Mouse (Mus musculus): Measurements from ENCODE around the gene Zfp423. TPM values are rescaled to one million over a fixed set of nuclear protein-coding genes. Genes with fewer than 3 reads are reported as not detected.

Gene Zfp423
- polyA plus RNA-seq, 1 experiment from 2014 or later: 2.1 TPM

DNA sequence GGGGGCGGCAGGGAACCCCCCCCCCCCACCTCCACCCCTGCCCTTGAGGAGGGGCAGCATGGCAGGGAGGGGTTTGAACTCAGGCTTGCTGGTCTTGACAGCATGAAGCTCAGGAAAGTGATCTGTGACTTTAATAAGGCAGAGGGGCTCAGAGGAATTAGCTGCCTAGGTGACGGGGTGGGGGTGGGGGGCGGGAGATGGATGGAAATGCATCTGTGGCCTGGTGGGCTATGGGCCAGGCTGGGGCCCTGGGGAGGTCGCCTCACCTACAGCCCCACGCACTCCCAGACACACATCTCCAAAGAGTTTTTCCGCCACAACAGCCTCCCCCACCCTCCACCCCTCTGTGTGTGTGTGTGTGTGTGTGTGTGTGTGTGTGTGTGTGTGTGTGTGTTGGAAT lies 122.1 kb downstream of the Zfp423 start:
- no peak for TF ChIP-seq EP300 (IDR thresholded peaks at IDR 0.05)
- no peaks in the 10 kb centered on the region for H3K36me3 ChIP-seq (ENCODE audit: insufficient read depth, low read length)
- 67% methylated on average over 4 of the region's 6 CpGs for WGBS

DNA sequence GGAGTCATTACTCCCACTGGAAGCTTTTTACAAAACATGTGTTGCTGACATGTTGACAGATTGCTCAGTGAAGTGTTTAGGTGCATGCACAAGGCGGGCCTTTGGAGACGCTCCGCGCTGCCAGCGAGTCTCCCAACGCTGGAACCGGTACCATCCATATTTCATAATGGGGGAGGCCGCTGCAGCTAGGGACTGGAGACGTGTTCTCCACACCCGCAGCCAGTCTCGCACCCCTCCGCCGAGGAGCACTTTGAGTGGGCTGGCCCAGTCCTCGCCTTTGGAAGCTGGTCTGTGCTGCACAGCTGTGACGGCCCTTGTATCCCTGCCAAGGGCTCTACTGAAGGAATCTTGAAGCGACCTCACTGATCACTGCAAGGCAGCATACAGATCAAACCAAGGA lies 122.5 kb downstream of the Zfp423 start:
- DNase-seq (ENCODE audit: low spot score): peak; percentile 85
- TF ChIP-seq CTCF (IDR thresholded peaks at IDR 0.05) (no peak), EP300 (IDR thresholded peaks at IDR 0.05) (no peak)
- Histone ChIP-seq H3K9ac (replicated peaks; ENCODE audit: low read depth) (no peak overlapping the region), H3K9me3 (ENCODE audit: low read length) (no peaks in the 10 kb centered on the region), H3K4me2 (replicated peaks; ENCODE audit: low read depth, low read length) (no peak overlapping the region), H3K27me3 (replicated peaks; ENCODE audit: insufficient read depth, low read length) (no peaks in the 10 kb centered on the region), H3K27ac (ENCODE audit: low read length) (no peak overlapping the region), H3K4me3 (ENCODE audit: low read depth, low read length) (no peak overlapping the region), H3K4me1 (ENCODE audit: insufficient read depth, low read depth, low read length) (0 out of 2 replicates have a peak, but pooled peaks cover 4% of the 10 kb centered on the region), H3K36me3 (ENCODE audit: insufficient read depth, low read length) (no peaks in the 10 kb centered on the region)
- WGBS: 47% methylated on average over 16 of the region's 16 CpGs
- ATAC-seq: peak; percentile 86

More for the DNA sequence above, 122.1 kb downstream of the Zfp423 start:
- H3K27ac ChIP-seq (ENCODE audit: low read length): no peak overlapping the region
- no peak overlapping the region for H3K4me2 ChIP-seq (replicated peaks; ENCODE audit: low read depth, low read length)
- H3K4me1 ChIP-seq (ENCODE audit: insufficient read depth, low read depth, low read length): 0 out of 2 replicates have a peak, but pooled peaks cover 4% of the 10 kb centered on the region
- H3K27me3 ChIP-seq (replicated peaks; ENCODE audit: insufficient read depth, low read length): no peaks in the 10 kb centered on the region
- no peak for DNase-seq (ENCODE audit: low spot score)
- no peak overlapping the region for H3K4me3 ChIP-seq (ENCODE audit: low read depth, low read length)
- ATAC-seq: no peak
- H3K9me3 ChIP-seq (ENCODE audit: low read length): no peaks in the 10 kb centered on the region
- no peak overlapping the region for H3K9ac ChIP-seq (replicated peaks; ENCODE audit: low read depth)

DNA sequence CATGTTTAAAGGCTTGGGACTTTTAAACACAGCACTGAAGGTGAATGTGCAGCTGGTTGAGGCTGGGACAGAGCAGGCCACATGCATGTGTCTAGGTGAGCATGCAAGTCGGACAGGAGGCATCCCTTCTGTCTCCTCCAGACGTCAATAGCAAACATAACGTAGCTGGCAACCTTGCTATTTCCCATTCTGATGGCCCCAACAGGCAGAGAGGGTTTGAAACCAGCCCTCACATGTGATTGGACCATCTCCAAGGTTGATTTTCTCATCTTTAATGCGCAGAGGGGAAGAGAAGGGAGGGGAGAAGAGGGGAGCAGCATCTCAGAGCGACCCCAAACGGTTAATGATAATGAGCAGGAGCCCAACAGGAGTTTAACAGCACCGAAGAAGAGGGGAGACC lies 123.5 kb downstream of the Zfp423 start:
- H3K9me3 ChIP-seq (ENCODE audit: low read length): no peaks in the 10 kb centered on the region
- no peaks in the 10 kb centered on the region for H3K36me3 ChIP-seq (ENCODE audit: insufficient read depth, low read length)
- TF ChIP-seq CTCF (IDR thresholded peaks at IDR 0.05) (no peak), EP300 (IDR thresholded peaks at IDR 0.05) (no peak)
- H3K4me2 ChIP-seq (replicated peaks; ENCODE audit: low read depth, low read length): no peak overlapping the region
- no peak overlapping the region for H3K4me3 ChIP-seq (ENCODE audit: low read depth, low read length)
- no peaks in the 10 kb centered on the region for H3K27me3 ChIP-seq (replicated peaks; ENCODE audit: insufficient read depth, low read length)
- ATAC-seq (no peak), DNase-seq (ENCODE audit: low spot score) (no peak)
- WGBS: 31% methylated on average over 7 of the region's 7 CpGs
- 0 out of 2 replicates have a peak, but pooled peaks cover 9% of the 10 kb centered on the region for H3K4me1 ChIP-seq (ENCODE audit: insufficient read depth, low read depth, low read length)
- H3K9ac ChIP-seq (replicated peaks; ENCODE audit: low read depth): no peak overlapping the region
- no peak overlapping the region for H3K27ac ChIP-seq (ENCODE audit: low read length)

DNA sequence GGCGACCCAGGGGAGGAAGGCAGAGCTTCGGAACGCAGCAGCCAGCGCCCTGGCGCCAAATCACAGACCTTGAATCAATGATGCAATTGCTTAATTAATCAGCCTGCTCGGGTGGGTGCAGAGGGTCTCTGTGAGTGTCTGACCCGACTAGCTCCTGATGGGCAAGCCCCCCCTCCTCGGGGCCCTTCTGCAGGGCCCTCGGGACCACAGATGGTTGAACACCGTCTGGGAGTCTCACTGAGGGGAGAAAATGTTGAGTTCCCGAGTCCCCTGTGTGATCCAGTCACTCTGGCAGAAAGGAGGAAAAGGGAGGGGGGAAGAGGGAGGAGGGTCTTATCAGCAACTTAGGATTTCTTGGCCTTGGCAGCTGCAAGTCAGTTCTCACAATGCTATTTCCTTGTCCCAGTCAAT lies 124.0 kb downstream of the Zfp423 start:
- H3K9ac ChIP-seq (replicated peaks; ENCODE audit: low read depth): no peak overlapping the region
- H3K36me3 ChIP-seq (ENCODE audit: insufficient read depth, low read length): no peaks in the 10 kb centered on the region
- H3K4me2 ChIP-seq (replicated peaks; ENCODE audit: low read depth, low read length): no peak overlapping the region
- H3K9me3 ChIP-seq (ENCODE audit: low read length): no peaks in the 10 kb centered on the region
- H3K27me3 ChIP-seq (replicated peaks; ENCODE audit: insufficient read depth, low read length): no peaks in the 10 kb centered on the region
- ATAC-seq (peak; percentile 17; the same call in 1 of the 2 replicates), DNase-seq (ENCODE audit: low spot score) (peak; percentile 65)
- no peak overlapping the region for H3K27ac ChIP-seq (ENCODE audit: low read length)
- TF ChIP-seq EP300 (IDR thresholded peaks at IDR 0.05): no peak
- no peak for TF ChIP-seq CTCF (IDR thresholded peaks at IDR 0.05)
- H3K4me3 ChIP-seq (ENCODE audit: low read depth, low read length): no peak overlapping the region
- WGBS: 11% methylated on average over 11 of the region's 11 CpGs
- 0 out of 2 replicates have a peak, but pooled peaks cover 9% of the 10 kb centered on the region for H3K4me1 ChIP-seq (ENCODE audit: insufficient read depth, low read depth, low read length)

DNA sequence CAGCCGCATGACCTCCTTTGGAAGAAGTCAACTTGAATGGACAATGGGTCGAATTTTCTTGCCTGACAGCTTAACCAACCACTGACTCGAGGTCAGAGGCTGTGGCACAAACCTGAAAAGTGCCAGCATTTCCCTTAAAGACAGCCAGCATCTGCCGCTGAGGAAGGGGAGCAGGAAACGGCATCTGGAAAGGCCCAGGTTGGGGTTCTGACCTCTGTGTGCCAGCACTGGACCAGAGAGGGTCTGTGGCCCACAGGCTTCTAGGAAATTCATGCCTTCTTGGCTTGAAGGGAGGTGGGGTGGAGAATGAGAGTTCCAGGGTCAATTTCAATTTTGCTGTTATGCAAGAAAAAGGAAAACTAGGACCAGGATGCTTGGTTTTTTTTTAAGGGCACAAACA lies 124.7 kb downstream of the Zfp423 start:
- H3K36me3 ChIP-seq (ENCODE audit: insufficient read depth, low read length): no peaks in the 10 kb centered on the region
- DNase-seq (ENCODE audit: low spot score) (no peak), ATAC-seq (no peak)
- H3K4me3 ChIP-seq (ENCODE audit: low read depth, low read length): no peak overlapping the region
- TF ChIP-seq EP300 (IDR thresholded peaks at IDR 0.05) (no peak), CTCF (IDR thresholded peaks at IDR 0.05) (no peak)
- H3K9ac ChIP-seq (replicated peaks; ENCODE audit: low read depth): no peak overlapping the region
- WGBS: 34% methylated on average over 5 of the region's 5 CpGs
- no peak overlapping the region for H3K4me2 ChIP-seq (replicated peaks; ENCODE audit: low read depth, low read length)
- H3K4me1 ChIP-seq (ENCODE audit: insufficient read depth, low read depth, low read length): 0 out of 2 replicates have a peak, but pooled peaks cover 9% of the 10 kb centered on the region
- H3K27me3 ChIP-seq (replicated peaks; ENCODE audit: insufficient read depth, low read length): no peaks in the 10 kb centered on the region
- no peaks in the 10 kb centered on the region for H3K9me3 ChIP-seq (ENCODE audit: low read length)
- no peak overlapping the region for H3K27ac ChIP-seq (ENCODE audit: low read length)

DNA sequence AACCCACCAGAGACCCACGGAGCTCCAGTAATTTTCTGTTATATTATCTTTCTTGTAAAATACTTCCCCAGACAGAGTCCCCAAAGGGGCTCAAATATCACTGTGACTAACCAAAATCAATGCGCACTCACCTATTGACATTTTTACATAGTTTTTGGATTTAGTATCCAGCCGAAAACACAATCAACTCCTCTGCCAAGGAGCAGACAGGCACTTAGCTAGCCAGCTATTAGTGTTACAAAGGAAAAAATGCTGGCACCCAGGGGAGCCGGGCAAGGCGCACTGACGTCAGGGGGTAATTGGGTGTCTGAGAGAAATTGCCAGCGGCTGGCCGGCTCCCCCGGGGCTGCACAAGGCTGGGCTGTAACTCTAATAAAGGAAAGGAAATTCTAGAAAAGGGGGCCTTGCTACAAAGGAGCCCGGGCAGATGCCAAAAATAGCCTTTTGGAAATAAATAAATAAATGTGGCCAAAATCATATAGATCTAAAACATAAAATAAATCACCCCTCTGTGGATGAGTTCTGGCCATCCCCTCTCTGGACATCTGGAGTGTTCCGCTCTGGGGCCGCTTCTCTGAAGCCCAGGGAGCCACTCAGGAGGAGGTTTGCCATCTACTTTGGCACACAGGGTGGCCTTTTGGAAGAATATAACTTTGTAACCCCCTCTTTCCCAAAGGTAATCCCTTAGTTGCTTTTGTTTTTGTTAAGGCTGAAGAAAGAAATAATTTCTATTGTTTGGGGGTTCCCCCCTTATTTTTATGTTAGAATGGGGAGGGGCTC lies 125.4 kb downstream of the Zfp423 start:
- ATAC-seq: peak; percentile 59
- Histone ChIP-seq H3K27me3 (replicated peaks; ENCODE audit: insufficient read depth, low read length) (no peaks in the 10 kb centered on the region), H3K4me2 (replicated peaks; ENCODE audit: low read depth, low read length) (no peak overlapping the region)

More for the DNA sequence above, 125.4 kb downstream of the Zfp423 start:
- Histone ChIP-seq H3K4me1 (ENCODE audit: insufficient read depth, low read depth, low read length) (0 out of 2 replicates have a peak, but pooled peaks cover 9% of the 10 kb centered on the region), H3K9ac (replicated peaks; ENCODE audit: low read depth) (no peak overlapping the region), H3K36me3 (ENCODE audit: insufficient read depth, low read length) (no peaks in the 10 kb centered on the region), H3K9me3 (ENCODE audit: low read length) (no peaks in the 10 kb centered on the region), H3K27ac (ENCODE audit: low read length) (no peak overlapping the region), H3K4me3 (ENCODE audit: low read depth, low read length) (no peak overlapping the region)
- TF ChIP-seq CTCF (IDR thresholded peaks at IDR 0.05) (no peak), EP300 (IDR thresholded peaks at IDR 0.05) (0 out of 2 replicates have a peak, but pooled peaks have one; percentile 16)
- peak; percentile 70 for DNase-seq (ENCODE audit: low spot score)
- 49% methylated on average over 12 of the region's 12 CpGs for WGBS

All from lung, postnatal 0 days (tissue).